Mouse (Mus musculus) midbrain, embryonic 16.5 days (tissue): ENCODE measurements at regions not wholly inside any gene's neighbourhood (a gene's known extent, or its start where the extent isn't known, plus 50 kb on each side); places are given as distances from the start of the nearest gene placed in this dataset.

Experiments used
- ATAC-seq: fragments of 200-750 bp; cut with Nextera tagmentation; 2 replicates; pipeline ENCODE4 v1.8.0; 2017; ENCODE audit warnings: moderate TSS enrichment
- H3K27ac ChIP-seq: fragments of 300-500 bp; sonication (generic); 2 replicates; pipeline ENCODE4 v1.5.1; 2014; ENCODE audit warnings: mild to moderate bottlenecking, low read length, mixed read lengths
- H3K27me3 ChIP-seq: fragments of 300-500 bp; sonication (generic); 2 replicates; pipeline ENCODE4 v1.6.1; 2014; ENCODE audit warnings: low read depth, low read length, mixed read lengths; ENCODE audit not compliant: control insufficient read depth, insufficient read depth
- H3K36me3 ChIP-seq: fragments of 300-500 bp; sonication (generic); 2 replicates; pipeline ENCODE4 v1.6.1; 2014; ENCODE audit warnings: mild to moderate bottlenecking, low read length, moderate library complexity, mixed read lengths; ENCODE audit not compliant: control insufficient read depth, insufficient read depth
- H3K4me1 ChIP-seq: fragments of 300-500 bp; sonication (generic); 2 replicates; pipeline ENCODE4 v1.6.1; 2014; ENCODE audit warnings: mild to moderate bottlenecking, low read length, mixed read lengths; ENCODE audit not compliant: control insufficient read depth, insufficient read depth
- H3K4me2 ChIP-seq: fragments of 300-500 bp; sonication (generic); 2 replicates; pipeline ENCODE4 v1.6.1; 2014; ENCODE audit warnings: mild to moderate bottlenecking, low read length, mixed read lengths
- H3K4me3 ChIP-seq: fragments of 300-500 bp; sonication (generic); 2 replicates; pipeline ENCODE4 v1.5.1; 2014; ENCODE audit warnings: low read depth, mild to moderate bottlenecking, low read length, moderate library complexity, mixed read lengths
- H3K9ac ChIP-seq: fragments of 300-500 bp; sonication (generic); 2 replicates; pipeline ENCODE4 v1.6.1; 2014; ENCODE audit warnings: low read depth, low read length, mixed read lengths
- H3K9me3 ChIP-seq: fragments of 300-500 bp; sonication (generic); replicated peaks from 2 replicates; pipeline ENCODE4 v1.6.1; 2014; ENCODE audit warnings: mild to moderate bottlenecking, low read length, mixed read lengths; ENCODE audit not compliant: control insufficient read depth, poor library complexity, severe bottlenecking
- WGBS: fragments of 180-500 bp; shearing (Covaris S2); extraction: QIAGEN DNeasy Blood & Tissue Kit; methylation state at CpG from one replicate; pipeline ENCODE4 v1.1.7; 2014; 5-methylcytosine and 5-hydroxymethylcytosine counted together

DNA sequence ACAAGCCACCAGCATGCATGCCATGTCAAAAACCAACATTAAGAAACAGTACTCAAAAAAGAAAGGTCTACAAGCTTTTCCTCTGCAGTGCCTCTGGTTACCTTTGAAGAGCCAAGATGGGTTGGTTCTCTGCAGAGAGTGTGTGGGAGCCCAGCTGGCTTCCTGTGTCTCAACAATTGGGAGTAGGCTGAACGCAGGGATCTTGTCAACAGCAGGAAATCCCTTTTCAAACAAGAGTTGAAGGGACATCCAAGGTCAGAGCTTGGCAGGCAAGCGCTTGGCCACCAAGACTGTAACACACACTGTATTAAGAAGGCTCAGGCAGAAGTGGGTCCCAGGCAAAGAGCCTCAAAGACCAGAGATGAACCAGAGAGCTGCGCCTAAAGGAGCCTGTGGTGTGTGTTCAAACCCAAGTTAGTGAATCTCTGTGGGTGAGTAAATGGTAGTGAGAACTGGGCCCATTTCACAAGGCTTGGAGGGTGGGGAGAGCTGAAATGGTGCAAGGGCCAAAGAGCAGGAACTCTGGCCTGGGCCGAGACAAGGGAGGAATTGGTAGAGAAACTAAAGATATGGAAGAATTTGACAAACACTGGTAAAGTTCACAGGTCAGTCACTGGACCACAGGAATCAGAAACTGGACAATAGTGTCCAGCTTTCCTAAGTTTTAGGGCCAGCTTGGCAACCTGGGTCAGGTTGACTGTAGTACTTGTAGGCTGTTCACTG, 357.0 kb downstream of the Gm49356 start:
- Histone ChIP-seq H3K4me1 (no peaks in the 10 kb centered on the region), H3K27me3 (no peaks in the 10 kb centered on the region), H3K4me2 (no peak overlapping the region), H3K36me3 (no peaks in the 10 kb centered on the region), H3K27ac (no peak overlapping the region), H3K9ac (no peak overlapping the region), H3K4me3 (no peak overlapping the region), H3K9me3 (no peaks in the 10 kb centered on the region)
- ATAC-seq, result no peak
- 79% methylated on average over 4 of the region's 4 CpGs for WGBS

GRCm38 (mm10) chr15:59248477-59249260, 359.6 kb downstream of the Gm49356 start:
- Histone ChIP-seq H3K9ac (no peak overlapping the region), H3K4me2 (no peak overlapping the region), H3K4me1 (no peaks in the 10 kb centered on the region), H3K9me3 (no peaks in the 10 kb centered on the region), H3K4me3 (no peak overlapping the region), H3K27me3 (no peaks in the 10 kb centered on the region), H3K36me3 (no peaks in the 10 kb centered on the region), H3K27ac (no peak overlapping the region)
- ATAC-seq, result no peak
- 75% methylated on average over 11 of the region's 12 CpGs for WGBS

DNA sequence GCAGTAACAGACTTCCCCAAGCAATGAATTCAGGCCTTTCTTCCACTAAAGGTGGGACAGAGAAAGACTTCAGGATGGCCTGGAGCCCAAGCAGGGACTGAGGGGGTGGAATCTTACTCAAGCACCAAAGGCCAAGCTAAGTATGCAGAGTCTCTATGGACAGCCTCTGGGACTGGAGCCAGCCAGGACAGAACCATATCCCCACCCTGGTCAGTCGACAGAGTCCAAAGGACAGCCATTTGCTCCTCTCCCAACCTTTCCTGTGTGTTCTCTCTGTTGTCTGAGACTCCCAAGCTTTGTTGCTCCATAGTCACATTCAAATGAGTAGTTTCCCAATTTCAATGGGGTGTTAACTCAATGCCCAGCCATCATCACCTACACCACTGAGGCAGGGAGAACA, 372.3 kb downstream of the Gm49356 start:
- Histone ChIP-seq H3K9ac (no peak overlapping the region), H3K4me1 (no peaks in the 10 kb centered on the region), H3K36me3 (no peaks in the 10 kb centered on the region), H3K4me2 (no peak overlapping the region), H3K9me3 (no peaks in the 10 kb centered on the region), H3K27me3 (no peaks in the 10 kb centered on the region), H3K4me3 (no peak overlapping the region), H3K27ac (no peak overlapping the region)
- WGBS, result 68% methylated on average over 1 of the region's 1 CpGs
- no peak for ATAC-seq

GRCm38 (mm10) chr15:59262380-59262779, 373.3 kb downstream of the Gm49356 start:
- Histone ChIP-seq H3K4me1 (no peaks in the 10 kb centered on the region), H3K36me3 (no peaks in the 10 kb centered on the region), H3K9ac (no peak overlapping the region), H3K9me3 (no peaks in the 10 kb centered on the region), H3K27me3 (no peaks in the 10 kb centered on the region), H3K4me2 (no peak overlapping the region), H3K4me3 (no peak overlapping the region), H3K27ac (no peak overlapping the region)
- 79% methylated on average over 2 of the region's 2 CpGs for WGBS
- ATAC-seq, result no peak

DNA sequence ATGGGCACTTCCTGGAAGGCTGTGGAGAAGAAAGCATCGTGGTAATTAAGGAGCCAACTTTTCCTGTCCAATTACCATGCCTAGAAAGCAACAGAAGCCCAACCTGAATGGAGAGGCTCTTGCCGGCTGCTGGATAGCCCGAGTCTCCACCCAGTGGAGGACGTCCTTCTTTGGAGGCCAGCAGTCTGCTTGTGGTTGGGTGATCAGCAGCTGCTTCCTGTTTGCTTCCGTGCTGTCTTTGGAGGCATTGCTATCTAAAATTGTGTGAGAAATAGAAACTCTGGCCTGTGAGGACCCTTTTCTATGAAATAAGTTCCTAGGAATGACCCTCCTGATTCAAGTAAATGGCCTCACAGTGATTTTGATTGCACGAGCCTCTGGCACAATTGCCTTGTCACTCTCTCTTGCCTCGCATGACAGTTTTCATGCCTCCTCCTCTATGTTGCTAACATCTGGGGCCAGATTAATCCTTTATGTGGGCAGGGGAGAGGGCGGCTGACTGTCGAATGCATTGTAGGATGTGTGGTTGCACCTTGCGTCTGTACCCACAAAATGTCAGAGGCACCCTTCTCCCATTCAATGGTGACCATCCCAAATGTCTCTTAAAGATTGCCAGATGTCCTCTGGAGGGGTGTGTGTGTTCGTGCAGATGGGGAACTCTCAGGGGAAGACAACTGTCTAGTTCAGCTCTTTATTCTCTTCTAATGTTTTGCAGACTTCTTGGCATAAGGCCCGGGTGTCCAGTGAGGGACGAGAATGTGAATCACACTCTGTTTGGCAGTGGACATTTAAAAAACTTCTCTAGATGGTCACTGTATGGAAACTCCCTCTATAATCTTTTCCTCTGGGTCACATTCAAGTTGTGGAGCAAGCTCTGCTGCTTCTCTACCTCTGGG, 374.6 kb downstream of the Gm49356 start:
- Histone ChIP-seq H3K9me3 (no peaks in the 10 kb centered on the region), H3K4me1 (no peaks in the 10 kb centered on the region), H3K27ac (no peak overlapping the region), H3K36me3 (no peaks in the 10 kb centered on the region), H3K27me3 (no peaks in the 10 kb centered on the region), H3K9ac (no peak overlapping the region), H3K4me2 (no peak overlapping the region), H3K4me3 (no peak overlapping the region)
- 70% methylated on average over 13 of the region's 13 CpGs for WGBS
- no peak for ATAC-seq
